Mouse (Mus musculus) spleen, adult 2 months (tissue): ENCODE data around the gene Ubiad1. TPM values are rescaled to one million over a fixed set of nuclear protein-coding genes. Genes with fewer than 3 reads are reported as not detected.

ENCODE experiments used
- DNase-seq, 2 experiments: peaks; one replicate each; pipeline versions ENCODE4 v3.0.0 to v3.0.0-alpha.2; 2012 to 2021; ENCODE audit warnings: low spot score in 2 of 2, low read depth in 1 of 2
- H3K27ac ChIP-seq: fragments of 200-500 bp; 2 replicates; pipeline ENCODE4 v1.5.1; 2012; ENCODE audit warnings: low read length, inconsistent platforms; ENCODE audit not compliant: insufficient read depth
- H3K27me3 ChIP-seq: fragments of 200-500 bp; 2 replicates; pipeline ENCODE4 v1.6.1; 2012; ENCODE audit warnings: mild to moderate bottlenecking, moderate library complexity, low read length, inconsistent platforms; ENCODE audit not compliant: control insufficient read depth, insufficient read depth
- H3K36me3 ChIP-seq: fragments of 200-500 bp; 2 replicates; pipeline ENCODE4 v1.6.1; 2012; ENCODE audit warnings: mild to moderate bottlenecking, low read length, inconsistent platforms; ENCODE audit not compliant: control insufficient read depth, insufficient read depth
- H3K4me1 ChIP-seq: fragments of 200-500 bp; 2 replicates; pipeline ENCODE4 v1.6.1; 2011; ENCODE audit warnings: inconsistent platforms; ENCODE audit not compliant: control insufficient read depth, insufficient read depth, insufficient read length
- H3K4me3 ChIP-seq: fragments of 200-500 bp; 2 replicates; pipeline ENCODE4 v1.5.1; 2011; ENCODE audit warnings: mild to moderate bottlenecking, inconsistent platforms; ENCODE audit not compliant: insufficient read depth, insufficient read length; ENCODE audit errors: extremely low read depth
- CTCF ChIP-seq: fragments of 200-500 bp; IDR thresholded peaks from 2 replicates; pipeline ENCODE4 v1.5.1; 2011; ENCODE audit warnings: mild to moderate bottlenecking, inconsistent platforms; ENCODE audit not compliant: insufficient read depth, insufficient read length, insufficient replicate concordance; ENCODE audit errors: extremely low read depth
- POLR2A ChIP-seq: fragments of 200-500 bp; IDR thresholded peaks from 2 replicates; pipeline ENCODE4 v1.6.1; 2011; ENCODE audit warnings: low read depth, low read length, inconsistent platforms
- WGBS: fragments of 180-500 bp; shearing (Covaris S2); methylation state at CpG from one replicate; pipeline ENCODE4 v1.1.7; 2018; 5-methylcytosine and 5-hydroxymethylcytosine counted together
- polyA plus RNA-seq: library from polyadenylated mRNA; depleted of rRNA; stranded (reverse); fragments of >200 nt; gene quantifications from 2 replicates; pipeline ENCODE4 v1.2.3, GENCODE M21; 2012

Ubiad1 gene
- polyA plus RNA-seq, 1 experiment = 13.2 TPM

DNA sequence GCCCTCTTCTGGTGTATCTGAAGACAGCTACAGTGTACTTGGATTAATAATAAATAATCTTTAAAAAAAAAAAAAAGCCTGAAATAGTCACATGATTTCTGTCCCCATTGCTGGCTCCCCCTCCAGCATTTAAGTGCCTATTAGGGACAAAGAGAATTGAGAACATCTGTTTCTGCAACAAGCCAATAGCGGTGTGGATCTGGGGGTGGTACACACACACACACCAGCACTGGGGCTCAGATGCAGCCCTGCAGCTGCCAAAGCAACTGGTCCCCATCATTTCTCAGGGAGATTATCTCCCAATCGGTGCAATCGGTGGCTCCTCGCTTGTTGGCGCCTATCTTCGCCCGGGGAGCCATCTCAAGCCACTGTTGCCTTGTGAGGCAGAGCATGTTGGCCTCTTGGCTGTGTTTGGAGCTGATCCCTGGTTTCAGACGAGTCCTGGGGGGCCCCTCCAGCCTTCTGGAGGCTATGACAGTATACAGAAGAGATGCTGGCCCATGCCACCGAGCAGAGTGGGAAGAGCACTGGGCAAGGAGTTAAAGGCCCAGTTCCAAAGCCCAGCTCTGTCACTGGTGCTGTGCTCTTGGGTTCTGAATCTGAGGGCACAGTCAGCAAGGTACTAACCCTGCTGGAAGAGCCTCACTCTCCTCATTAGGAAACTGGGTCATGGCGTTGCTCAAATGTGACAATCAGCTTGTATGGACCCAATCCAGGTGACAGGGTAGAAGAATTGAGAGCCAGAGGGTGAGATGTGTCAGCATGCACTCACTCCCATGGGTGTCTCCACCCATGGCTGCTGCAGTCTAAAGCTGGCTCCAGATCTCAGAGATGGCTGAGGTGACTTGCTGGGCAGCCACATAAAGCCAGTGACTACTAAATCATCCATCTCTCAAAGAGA, 17.4 kb downstream of the Ubiad1 start:
- WGBS = 82% methylated on average over 10 of the region's 10 CpGs
- TF ChIP-seq CTCF (no peak), POLR2A (no peak)
- no peaks in the 10 kb centered on the region for H3K36me3 ChIP-seq
- no peaks in the 10 kb centered on the region for H3K4me1 ChIP-seq
- H3K27me3 ChIP-seq = no peaks in the 10 kb centered on the region
- no peak overlapping the region for H3K4me3 ChIP-seq
- H3K27ac ChIP-seq = no peak overlapping the region
- DNase-seq = no peak

DNA sequence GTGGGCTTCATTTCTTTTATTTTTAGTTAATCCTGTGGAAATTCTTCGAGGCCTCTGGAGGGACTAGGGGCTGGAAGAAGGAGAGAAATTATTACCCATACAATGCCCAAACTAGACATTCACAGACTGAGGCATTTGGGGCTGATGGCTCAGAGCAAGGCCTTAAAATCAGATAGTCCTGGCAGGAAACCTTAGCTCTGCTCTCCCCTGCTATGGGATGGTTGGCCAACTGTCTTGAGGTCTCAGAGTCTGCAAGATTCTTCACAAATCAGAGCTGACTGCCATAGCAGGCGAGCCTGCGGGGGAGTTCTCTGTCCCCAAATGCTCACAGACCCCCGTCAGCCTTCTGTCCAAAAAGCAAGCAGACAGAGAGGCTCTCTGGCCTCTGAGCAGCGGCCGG, 27.0 kb downstream of the Ubiad1 start:
- 66% methylated on average over 6 of the region's 6 CpGs for WGBS
- Histone ChIP-seq H3K27me3 (no peaks in the 10 kb centered on the region), H3K36me3 (no peaks in the 10 kb centered on the region), H3K27ac (no peak overlapping the region), H3K4me1 (no peaks in the 10 kb centered on the region), H3K4me3 (no peak overlapping the region)
- no peak for DNase-seq
- TF ChIP-seq CTCF (no peak), POLR2A (no peak)

DNA sequence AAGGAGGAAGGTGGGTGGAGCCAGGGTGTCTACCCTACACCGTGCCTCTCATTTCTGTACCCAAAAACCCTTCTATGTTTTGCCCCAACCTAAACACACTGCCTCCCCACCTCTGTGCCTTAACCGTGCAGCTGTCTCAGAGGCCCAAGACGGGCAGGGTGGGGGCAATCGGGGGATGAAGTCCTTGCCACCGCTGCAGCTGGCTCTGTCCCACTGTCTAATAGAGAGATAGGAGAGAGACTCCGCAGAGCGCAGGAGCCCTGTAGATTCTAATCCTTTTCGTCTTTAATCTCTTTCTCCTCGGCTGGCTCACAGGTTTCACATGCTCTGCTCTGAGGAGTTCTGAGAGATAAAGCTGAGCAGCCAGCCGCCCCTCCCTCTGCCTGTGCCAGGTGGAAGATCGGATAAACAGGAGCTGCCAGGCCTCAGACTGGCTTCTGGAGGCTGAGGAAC, 27.5 kb downstream of the Ubiad1 start:
- TF ChIP-seq POLR2A (no peak), CTCF (no peak)
- H3K27ac ChIP-seq = no peak overlapping the region
- H3K27me3 ChIP-seq = no peaks in the 10 kb centered on the region
- no peak for DNase-seq
- no peaks in the 10 kb centered on the region for H3K4me1 ChIP-seq
- no peaks in the 10 kb centered on the region for H3K36me3 ChIP-seq
- H3K4me3 ChIP-seq = no peak overlapping the region
- 64% methylated on average over 11 of the region's 11 CpGs for WGBS

DNA sequence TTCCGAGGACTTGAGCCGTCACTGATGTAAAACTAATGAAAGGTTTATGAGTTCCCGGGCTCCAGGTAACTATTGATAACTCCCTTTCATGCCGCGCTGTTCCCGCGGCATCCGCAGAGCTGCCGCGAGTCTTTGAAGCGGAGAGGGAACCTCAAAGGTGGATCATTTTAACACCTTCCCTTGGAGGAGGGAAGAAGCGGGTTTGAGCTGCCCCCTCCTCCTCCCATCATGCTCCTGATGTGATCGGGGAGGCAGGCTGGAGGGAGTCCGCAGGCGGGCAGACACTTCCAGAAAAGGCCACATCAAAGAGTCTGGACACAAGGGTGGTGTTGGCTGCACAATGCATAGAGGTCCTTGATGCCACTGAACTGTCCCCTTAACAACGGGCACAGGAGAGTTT, 29.0 kb downstream of the Ubiad1 start:
- Histone ChIP-seq H3K4me3 (no peak overlapping the region), H3K27me3 (no peaks in the 10 kb centered on the region), H3K27ac (no peak overlapping the region), H3K4me1 (no peaks in the 10 kb centered on the region), H3K36me3 (no peaks in the 10 kb centered on the region)
- no peak for DNase-seq
- 15% methylated on average over 16 of the region's 16 CpGs for WGBS
- no peak for TF ChIP-seq POLR2A
- TF ChIP-seq CTCF = no peak

DNA sequence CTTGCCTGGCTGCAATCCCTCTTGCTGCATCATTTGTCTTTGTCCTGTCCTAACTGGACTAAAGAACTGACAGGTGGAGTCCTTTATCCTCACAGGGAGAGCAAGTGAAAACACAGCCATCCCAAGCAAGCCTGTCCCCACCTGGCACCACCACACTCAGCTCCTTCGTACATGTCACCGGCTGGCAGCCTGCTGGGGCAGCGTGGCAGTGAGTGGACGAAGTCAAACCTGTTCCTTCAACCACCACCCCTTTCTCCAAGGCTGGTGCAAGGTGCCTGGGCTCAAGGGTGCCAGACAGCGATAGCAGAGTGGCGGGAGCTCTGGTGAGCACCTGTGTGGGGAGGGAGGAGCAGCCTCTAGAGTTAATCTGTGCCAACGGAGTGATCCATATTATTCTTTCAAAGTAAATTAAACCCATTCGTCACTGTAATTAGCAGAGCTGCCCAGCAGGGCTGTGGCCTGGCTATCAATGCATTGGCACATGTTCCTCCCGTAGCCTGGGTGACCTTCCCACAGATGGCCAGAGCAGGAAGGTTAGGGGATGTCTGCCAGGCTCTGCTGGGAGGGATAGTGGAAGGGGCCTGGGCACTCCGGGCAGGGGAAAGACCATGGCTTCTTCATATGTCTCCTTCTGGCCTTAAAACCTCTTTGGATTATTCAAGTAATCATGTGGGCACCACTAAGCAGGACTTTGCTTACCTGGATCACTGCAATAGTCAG, 36.2 kb downstream of the Ubiad1 start:
- TF ChIP-seq CTCF (no peak), POLR2A (no peak)
- H3K27ac ChIP-seq = no peak overlapping the region
- H3K36me3 ChIP-seq = no peaks in the 10 kb centered on the region
- no peak for DNase-seq
- no peaks in the 10 kb centered on the region for H3K4me1 ChIP-seq
- no peak overlapping the region for H3K4me3 ChIP-seq
- 78% methylated on average over 10 of the region's 10 CpGs for WGBS
- H3K27me3 ChIP-seq = peaks cover 4% of the 10 kb centered on the region; the same call in 1 of the 2 replicates

DNA sequence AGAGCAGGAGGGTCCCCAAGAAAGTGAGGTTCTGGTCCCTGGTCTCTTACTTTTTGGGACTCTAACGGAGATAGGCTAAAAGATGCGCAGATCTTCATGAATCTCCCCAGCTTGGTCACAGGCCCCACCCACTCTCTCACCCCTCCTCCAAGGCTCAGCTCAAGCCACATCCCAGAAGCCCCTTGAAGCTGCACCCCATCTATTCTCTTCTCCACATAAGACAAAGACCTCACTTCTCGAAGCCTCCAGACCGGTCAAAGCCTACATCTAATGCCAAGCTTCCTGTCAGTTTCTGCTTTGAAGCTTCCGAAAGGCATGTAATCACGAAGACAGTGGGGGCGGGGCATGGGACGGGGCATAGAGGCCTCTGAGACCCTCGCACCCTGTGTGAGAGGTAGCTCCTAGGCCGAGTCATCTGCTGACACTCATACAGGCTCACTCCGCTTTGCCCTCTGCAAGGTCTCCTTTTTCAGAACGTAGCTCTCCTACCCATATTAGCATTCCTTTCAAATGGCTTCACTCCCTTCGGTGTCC, 39.2 kb downstream of the Ubiad1 start:
- DNase-seq = no peak
- Histone ChIP-seq H3K27ac (no peak overlapping the region), H3K4me1 (no peaks in the 10 kb centered on the region), H3K4me3 (no peak overlapping the region), H3K27me3 (peaks cover 7% of the 10 kb centered on the region), H3K36me3 (no peaks in the 10 kb centered on the region)
- 21% methylated on average over 13 of the region's 13 CpGs for WGBS
- TF ChIP-seq POLR2A = no peak
- TF ChIP-seq CTCF = no peak
